Mouse (Mus musculus): Measurements from ENCODE around the gene Mast2.

The Mast2 gene

GRCm38 (mm10) chr4:116411401-116411800 lies 52.6 kb downstream of the Mast2 start:
- peak; percentile 57 for DNase-seq (ENCODE audit: inconsistent ontology term)

DNA sequence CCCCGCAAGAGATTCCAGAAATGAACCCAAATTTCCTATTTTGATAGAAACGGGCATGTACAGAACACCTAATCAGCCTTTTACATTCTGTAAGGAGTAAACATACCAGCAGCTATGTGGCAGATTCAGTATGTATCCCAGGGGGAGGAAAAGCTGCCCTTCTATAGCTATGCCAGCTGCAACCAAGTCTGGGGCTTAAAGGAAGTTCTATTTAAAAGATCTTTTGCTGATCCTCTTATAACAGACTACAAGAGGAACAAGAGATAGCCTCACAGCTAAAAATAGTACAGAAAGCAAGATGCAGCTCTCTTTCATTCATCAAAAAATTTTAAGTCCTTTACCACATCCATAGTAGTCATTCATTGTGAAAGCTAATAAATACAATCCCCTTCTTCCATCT lies 57.3 kb downstream of the Mast2 start:
- peak; percentile 6 for DNase-seq (ENCODE audit: inconsistent ontology term)

DNA sequence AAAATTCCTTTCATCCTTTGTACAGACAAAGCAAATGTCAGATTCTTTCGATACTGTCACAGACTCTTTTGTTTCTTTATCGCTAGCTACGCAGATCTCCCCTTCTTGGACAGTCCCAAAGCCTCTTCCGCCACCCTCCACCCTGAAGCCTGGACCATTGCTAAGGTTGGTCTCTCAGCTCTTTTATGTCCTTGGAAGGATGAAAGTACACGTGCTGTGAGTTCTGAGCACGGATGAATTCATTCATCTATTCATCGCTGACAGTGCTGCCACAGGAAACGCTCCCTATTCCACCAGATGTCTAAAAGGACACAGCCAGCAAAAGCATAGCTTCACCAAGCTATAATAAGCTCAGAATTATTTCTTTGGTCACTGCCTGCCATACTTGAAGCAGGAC lies 58.0 kb downstream of the Mast2 start:
- DNase-seq (ENCODE audit: inconsistent ontology term) = peak; percentile 67

- DNase-seq (ENCODE audit: inconsistent ontology term) = peak; percentile 29
These were observed 58.6 kb downstream of the Mast2 start for GRCm38 (mm10) chr4:116405276-116405954.

GRCm38 (mm10) chr4:116403884-116404283 lies 60.1 kb downstream of the Mast2 start:
- DNase-seq (ENCODE audit: inconsistent ontology term) = peak; percentile 34

DNA sequence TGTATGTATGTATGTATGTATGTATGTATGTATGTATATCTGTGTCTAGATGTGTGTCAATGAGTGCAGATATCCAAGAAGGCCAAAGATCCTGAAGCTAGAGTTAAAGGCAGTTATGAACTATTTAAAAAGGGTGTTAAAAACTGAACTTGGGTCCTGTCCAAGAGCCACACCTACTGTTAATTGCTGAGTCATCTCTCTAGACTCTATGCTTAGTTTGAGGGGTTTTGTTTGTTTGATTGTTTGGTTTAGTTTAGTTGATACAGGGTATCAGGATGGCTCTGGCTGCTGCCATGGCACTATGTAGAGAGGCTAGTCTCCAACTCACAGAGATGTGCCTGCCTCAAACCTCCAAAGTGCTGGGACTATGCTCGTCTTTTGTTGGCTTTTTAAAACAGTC lies 61.3 kb downstream of the Mast2 start:
- no peak for DNase-seq (ENCODE audit: inconsistent ontology term)

- no peak for DNase-seq (ENCODE audit: inconsistent ontology term)
These were observed 65.9 kb downstream of the Mast2 start for GRCm38 (mm10) chr4:116398051-116398450.

- peak; percentile 83 for DNase-seq (ENCODE audit: inconsistent ontology term)
These were observed 85.9 kb downstream of the Mast2 start for GRCm38 (mm10) chr4:116377973-116378667.

DNA sequence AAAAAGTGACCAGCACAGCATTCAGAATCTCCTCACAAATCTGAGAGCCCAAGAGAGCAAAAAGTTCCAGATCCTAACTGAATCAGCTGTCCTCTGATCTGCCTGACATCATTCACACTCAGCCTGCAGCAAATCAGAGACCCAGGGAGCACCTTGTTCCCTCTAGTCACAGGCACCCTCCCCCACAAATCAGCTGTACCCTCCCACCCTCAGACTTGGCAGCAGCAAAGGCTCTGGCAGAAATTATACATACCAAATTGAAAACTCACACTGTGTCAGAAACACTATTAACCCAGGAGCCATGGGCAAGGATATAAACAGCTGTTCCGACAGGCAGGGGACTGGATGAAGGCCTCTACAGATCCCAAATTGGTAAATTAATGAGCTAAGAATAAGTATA lies 92.3 kb downstream of the Mast2 start:
- peak; percentile 91 for DNase-seq (ENCODE audit: inconsistent ontology term)

DNA sequence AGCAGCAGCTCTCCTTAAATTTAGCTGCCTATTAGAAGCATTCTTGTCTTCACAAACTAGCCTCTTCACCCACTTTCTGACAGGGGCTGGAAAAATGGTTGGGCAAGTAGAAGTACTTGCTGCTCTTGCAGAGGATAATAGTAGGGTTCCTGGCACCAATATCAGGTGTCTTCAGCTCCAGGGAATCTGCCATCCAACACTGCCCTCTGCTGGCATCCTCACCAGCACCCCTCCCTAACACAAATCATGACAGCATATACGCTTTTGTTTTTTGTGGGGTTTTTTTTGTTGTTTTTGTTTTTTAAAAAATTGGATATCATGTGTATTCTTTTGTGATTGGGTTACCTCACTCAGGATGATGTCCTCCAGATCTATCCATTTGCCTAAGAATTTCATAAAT lies 105.9 kb downstream of the Mast2 start:
- no peak for DNase-seq (ENCODE audit: inconsistent ontology term)

DNA sequence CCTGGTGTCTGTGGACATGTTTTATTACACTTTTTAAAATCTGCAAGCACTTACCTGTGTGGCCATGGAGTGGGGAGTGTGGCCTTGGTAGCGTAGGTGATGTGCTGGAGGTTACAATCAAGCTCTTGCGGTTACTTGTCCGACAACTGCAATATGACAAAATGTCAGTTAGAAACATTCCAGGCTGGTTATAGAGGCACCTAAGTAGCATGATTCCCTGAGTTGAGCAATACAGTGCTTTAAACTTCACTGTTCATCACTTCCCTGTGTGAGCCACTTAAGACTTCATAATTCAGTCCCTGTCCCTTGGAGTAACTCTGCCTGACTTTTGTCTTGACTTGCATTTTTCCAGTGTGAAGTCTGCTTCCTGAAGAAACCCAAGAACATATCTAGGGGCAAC lies 111.1 kb downstream of the Mast2 start:
- DNase-seq (ENCODE audit: inconsistent ontology term) = no peak

DNA sequence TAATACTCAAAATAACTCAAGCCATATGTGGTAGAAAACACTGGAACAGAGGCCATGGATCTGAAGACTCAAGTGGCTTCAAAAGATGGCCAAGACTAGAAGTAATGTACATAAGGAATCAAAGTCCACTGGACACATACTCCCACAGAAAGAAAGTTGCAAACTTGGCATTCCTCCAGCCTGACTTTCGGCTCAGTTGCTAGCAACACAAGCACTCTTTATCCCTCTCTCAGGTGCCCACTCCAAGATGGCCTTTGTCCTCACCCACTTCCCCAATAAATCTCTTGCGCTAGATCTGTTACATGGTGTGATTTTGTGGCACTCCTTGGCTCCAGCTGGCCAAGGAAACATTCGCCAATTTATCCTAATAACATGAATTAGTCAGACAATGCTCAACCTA lies 111.5 kb downstream of the Mast2 start:
- DNase-seq (ENCODE audit: inconsistent ontology term) = no peak

GRCm38 (mm10) chr4:116342119-116342518 lies 121.9 kb downstream of the Mast2 start:
- DNase-seq (ENCODE audit: inconsistent ontology term) = peak; percentile 7

DNA sequence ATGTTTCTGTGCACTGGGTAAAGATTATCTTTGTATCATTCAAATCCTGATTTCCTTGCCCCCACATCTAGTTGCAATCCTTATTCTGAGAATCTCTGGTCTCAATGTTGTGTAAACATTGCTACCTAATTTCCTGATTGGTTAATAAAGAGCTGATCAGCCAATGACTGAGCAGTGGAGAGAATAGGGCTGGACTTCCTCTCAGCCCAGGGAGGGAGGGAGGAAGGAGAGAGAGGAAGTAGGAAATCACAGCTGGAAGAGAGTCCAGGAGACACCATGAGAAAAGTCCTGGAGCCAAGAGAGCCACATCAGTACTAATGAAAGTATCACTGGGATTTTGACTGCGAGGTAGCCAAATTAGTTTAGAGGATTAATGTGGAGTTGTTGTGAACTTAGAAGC lies 127.7 kb downstream of the Mast2 start:
- DNase-seq (ENCODE audit: inconsistent ontology term) = no peak

DNA sequence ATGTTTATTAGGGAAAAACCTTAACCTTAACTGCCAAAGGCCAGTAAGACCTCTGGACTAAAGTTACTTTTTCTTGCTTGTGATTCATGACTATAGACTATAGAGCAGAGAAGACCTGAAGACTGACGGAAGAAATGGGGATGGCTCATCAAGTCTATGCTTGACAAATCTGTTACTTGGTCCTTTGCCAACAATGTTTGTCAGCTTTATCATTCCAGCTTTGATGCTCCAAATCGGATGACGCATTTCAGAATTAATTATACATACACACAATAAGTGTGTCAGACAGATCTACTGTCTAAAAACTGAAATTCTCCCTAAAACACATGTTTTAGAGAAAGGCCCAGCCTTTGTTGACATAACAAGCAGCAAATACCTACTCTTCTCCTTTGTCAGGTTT lies 134.7 kb downstream of the Mast2 start:
- peak; percentile 9 for DNase-seq (ENCODE audit: inconsistent ontology term)

DNA sequence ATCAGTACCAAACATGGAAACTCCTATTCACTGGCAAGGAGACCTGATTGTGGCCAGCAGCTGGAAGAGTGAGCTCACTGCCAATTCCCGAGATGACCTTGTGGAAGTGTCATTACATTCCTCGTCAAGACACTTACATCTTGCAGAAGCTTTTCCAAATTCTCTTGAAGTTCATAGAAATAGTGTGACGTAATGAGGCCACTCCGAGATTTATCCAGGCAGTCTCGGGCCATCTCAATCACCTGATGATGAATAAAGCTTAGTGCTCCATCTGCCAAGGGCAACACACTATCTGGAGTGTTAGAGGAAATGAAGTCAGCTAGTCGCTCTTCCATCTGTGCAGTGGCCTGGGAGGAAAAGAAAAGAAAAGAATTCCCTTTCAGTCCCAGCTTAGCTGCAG lies 141.9 kb downstream of the Mast2 start:
- DNase-seq (ENCODE audit: inconsistent ontology term) = no peak

DNA sequence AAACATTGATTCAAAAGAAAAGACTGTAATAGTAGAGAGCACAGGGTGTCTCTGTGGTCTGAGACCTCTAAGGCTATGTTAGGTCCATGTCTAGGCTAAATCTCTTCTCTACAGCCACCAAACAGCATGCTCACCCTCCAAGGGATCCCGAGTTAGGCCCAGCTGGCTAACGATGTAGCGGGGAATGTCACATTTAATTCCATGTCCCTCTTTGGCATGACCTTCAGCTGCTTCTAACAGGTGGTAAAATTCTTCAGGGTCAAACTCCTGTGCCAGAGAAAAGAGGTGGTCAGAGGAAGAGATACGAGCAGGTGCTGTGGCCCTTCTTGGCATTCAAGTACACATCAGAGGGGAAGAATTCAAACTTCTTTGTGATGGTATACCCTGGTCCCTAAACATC lies 146.4 kb downstream of the Mast2 start:
- DNase-seq (ENCODE audit: inconsistent ontology term) = no peak

GRCm38 (mm10) chr4:116304551-116304950 lies 159.4 kb downstream of the Mast2 start:
- DNase-seq (ENCODE audit: inconsistent ontology term) = no peak

- peak; percentile 83 for DNase-seq (ENCODE audit: inconsistent ontology term)
These were observed 163.1 kb downstream of the Mast2 start for GRCm38 (mm10) chr4:116300878-116301355.

DNA sequence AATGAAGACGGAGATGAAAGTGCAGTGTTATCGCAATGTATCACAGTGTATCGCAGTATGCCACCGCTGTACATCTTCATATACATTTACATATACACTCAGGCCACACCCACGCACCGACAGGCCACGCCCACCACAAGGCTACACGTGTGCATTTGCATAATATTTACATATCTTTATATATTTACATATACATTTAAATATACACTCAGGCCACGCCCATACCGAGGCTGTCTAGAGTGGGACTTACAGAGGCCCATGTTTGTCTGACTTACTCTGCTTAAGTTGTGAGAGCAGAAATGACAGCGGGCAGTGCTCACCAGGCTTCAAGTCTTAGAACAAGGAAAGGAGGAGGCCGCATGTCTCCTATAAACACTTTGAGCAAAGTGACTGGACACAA lies 170.7 kb downstream of the Mast2 start:
- DNase-seq (ENCODE audit: inconsistent ontology term) = no peak

- DNase-seq (ENCODE audit: inconsistent ontology term) = peak; percentile 83
These were observed 172.4 kb downstream of the Mast2 start for GRCm38 (mm10) chr4:116291561-116291960.

GRCm38 (mm10) chr4:116282211-116282610 lies 181.8 kb downstream of the Mast2 start:
- no peak for DNase-seq (ENCODE audit: inconsistent ontology term)

DNA sequence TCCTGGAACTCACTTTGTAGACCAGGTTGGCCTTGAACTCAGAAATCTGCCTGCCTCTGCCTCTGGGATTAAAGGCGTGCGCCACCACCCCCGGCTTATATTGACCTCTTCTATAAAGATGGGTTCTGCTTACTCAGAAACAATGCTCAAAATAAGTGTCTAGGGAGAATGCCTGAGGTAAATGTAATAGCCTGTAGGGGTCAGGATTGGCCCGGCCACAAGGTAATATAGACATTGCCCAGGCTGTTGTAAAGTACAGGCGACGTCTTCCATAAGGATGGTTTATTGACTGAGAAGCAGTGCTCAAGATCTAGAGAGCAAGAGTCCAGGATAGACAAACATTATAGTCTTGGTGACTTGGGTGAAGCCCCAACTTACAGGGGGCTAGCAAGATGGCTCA lies 195.8 kb downstream of the Mast2 start:
- DNase-seq (ENCODE audit: inconsistent ontology term) = no peak

All from Muller cell, postnatal 12 days (primary cell).